ENCODE assay signal across 22 mouse cellular contexts in genomic region chr12:5975926-5976325, GRCm38 (mm10).
DNase-seq lines count a peak whose midpoint lies in the region.
"Had no signal": no experiment of that assay in that cellular context is flagged by ENCODE, and none has a peak within 500 bp of the region (broad histone marks: within the 10 kb centered on the region; RNA-seq: fewer than 3 reads in every experiment).

No protein-coding gene starts in this region.

- DNase-seq in adrenal gland, adult (ENCODE audit: inconsistent age in 2 of 2, low spot score in 1 of 2), result peak; percentile 74 to 85
- peak; percentile 81 for DNase-seq in adrenal gland, adult 8-10 months
- DNase-seq in adrenal gland, postnatal 25 days, result peak; percentile 48
- DNase-seq in frontal cortex, adult 2 months (ENCODE audit: extremely low spot score in 1 of 2, low spot score in 1 of 2), result no peak
- DNase-seq in cerebellum, adult 9-11 months, result no peak
- DNase-seq in midbrain, embryonic 10.5 days (ENCODE audit: low spot score), result no peak
- DNase-seq: cerebellum, adult 11 months; cerebellum, adult 2 months; cerebellum, postnatal 14 days; gastrocnemius, adult 2 months; gastrocnemius, postnatal 14 days; heart, adult 18-20 months; heart, postnatal 14 days; heart, postnatal 4 days; kidney, adult 18-20 months had no signal

- WGBS in midbrain, embryonic 10.5 days, result 85% methylated on average over 4 of the region's 4 CpGs

- no peaks in the 10 kb centered on the region for H3K4me1 ChIP-seq in midbrain, embryonic 10.5 days
- H3K4me1 ChIP-seq: forebrain, embryonic 10.5 days; forebrain, embryonic 13.5 days; heart, embryonic 13.5 days had no signal

- H3K27ac ChIP-seq in midbrain, embryonic 10.5 days (replicated peaks), result no peak overlapping the region
- H3K27ac ChIP-seq: forebrain, embryonic 10.5 days; forebrain, embryonic 13.5 days; gastrocnemius, adult 2 months; heart, embryonic 13.5 days; hindbrain, embryonic 14.5 days; hindbrain, postnatal 0 days had no signal

- H3K9me3 ChIP-seq in midbrain, embryonic 10.5 days (replicated peaks), result no peaks in the 10 kb centered on the region
- H3K9me3 ChIP-seq: forebrain, embryonic 10.5 days; forebrain, embryonic 13.5 days; heart, embryonic 13.5 days had no signal

- H3K4me3 ChIP-seq in midbrain, embryonic 10.5 days, result no peak overlapping the region
- H3K4me3 ChIP-seq: forebrain, embryonic 10.5 days; forebrain, embryonic 13.5 days; gastrocnemius, adult 2 months; heart, embryonic 13.5 days had no signal

- no peaks in the 10 kb centered on the region for H3K27me3 ChIP-seq in midbrain, embryonic 10.5 days (ENCODE audit: low read depth, poor library complexity, severe bottlenecking)
- H3K27me3 ChIP-seq: CH12.LX; forebrain, embryonic 13.5 days; heart, embryonic 13.5 days had no signal

- no peaks in the 10 kb centered on the region for H3K36me3 ChIP-seq in midbrain, embryonic 10.5 days
- H3K36me3 ChIP-seq: forebrain, embryonic 10.5 days; G1E; heart, embryonic 13.5 days had no signal

Comparison
In these comparisons a context has a peak if more than half of its experiments do, and no peak if none do; other contexts are left out.
1. DNase-seq: peak in adrenal gland, adult (2 of 2), adrenal gland, adult 8-10 months (single experiment) and adrenal gland, postnatal 25 days (single experiment); none in frontal cortex, adult 2 months (0 of 2), cerebellum, adult 9-11 months (single experiment) and midbrain, embryonic 10.5 days (single experiment).